Mouse (Mus musculus) thymus, adult 2 months (tissue): ENCODE results near the gene Ube2k. TPM values are rescaled to one million over a fixed set of nuclear protein-coding genes. Genes with fewer than 3 reads are reported as not detected.

Experiments used
- DNase-seq: peaks from one replicate; pipeline ENCODE4 v3.0.0; 2021
- H3K27ac ChIP-seq: fragments of 200-500 bp; 2 replicates; pipeline ENCODE4 v1.5.1; 2012; ENCODE audit warnings: low read length, control low read depth; ENCODE audit not compliant: control insufficient read depth, insufficient read depth
- H3K27me3 ChIP-seq: fragments of 200-500 bp; 2 replicates; pipeline ENCODE4 v1.6.1; 2012; ENCODE audit warnings: mild to moderate bottlenecking, low read length, moderate library complexity, mixed read lengths; ENCODE audit not compliant: control insufficient read depth, insufficient read depth
- H3K36me3 ChIP-seq: fragments of 200-500 bp; 2 replicates; pipeline ENCODE4 v1.6.1; 2012; ENCODE audit warnings: mild to moderate bottlenecking, low read length, moderate library complexity; ENCODE audit not compliant: control insufficient read depth, insufficient read depth
- H3K4me1 ChIP-seq: fragments of 200-500 bp; replicated peaks from 2 replicates; pipeline ENCODE4 v1.6.1; 2012; ENCODE audit warnings: low read length; ENCODE audit not compliant: control insufficient read depth, insufficient read depth
- H3K4me3 ChIP-seq: fragments of 200-500 bp; 2 replicates; pipeline ENCODE4 v1.5.1; 2012; ENCODE audit warnings: mild to moderate bottlenecking, low read length, control low read depth, moderate library complexity; ENCODE audit not compliant: control insufficient read depth, insufficient read depth
- CTCF ChIP-seq: fragments of 200-500 bp; IDR thresholded peaks from 2 replicates; pipeline ENCODE4 v1.5.1; 2012; ENCODE audit warnings: mild to moderate bottlenecking, control low read depth, low read length, moderate library complexity, borderline replicate concordance; ENCODE audit not compliant: control insufficient read depth, poor library complexity, insufficient read depth; ENCODE audit errors: extremely low read depth
- POLR2A ChIP-seq: fragments of 200-500 bp; IDR thresholded peaks from 2 replicates; pipeline ENCODE4 v1.6.1; 2012; ENCODE audit warnings: mild to moderate bottlenecking, low read length, control low read depth, moderate library complexity; ENCODE audit not compliant: control insufficient read depth, poor library complexity, insufficient read depth; ENCODE audit errors: extremely low read depth
- WGBS: fragments of 180-500 bp; shearing (Covaris S2); methylation state at CpG from one replicate; pipeline ENCODE4 v1.1.7; 2018; 5-methylcytosine and 5-hydroxymethylcytosine counted together
- polyA plus RNA-seq: library from polyadenylated mRNA; depleted of rRNA; stranded (reverse); fragments of >200 nt; gene quantifications from 2 replicates; pipeline ENCODE4 v1.2.3, GENCODE M21; 2012; rRNA removed

Ube2k gene
- polyA plus RNA-seq, 1 experiment = 21.7 TPM

GRCm38 (mm10) chr5:65613152-65613924 lies 76.3 kb downstream of the Ube2k start:
- no peak overlapping the region for H3K27ac ChIP-seq
- WGBS = 89% methylated on average over 9 of the region's 9 CpGs

GRCm38 (mm10) chr5:65624340-65624739 lies 87.3 kb downstream of the Ube2k start:
- Histone ChIP-seq H3K4me3 (no peak overlapping the region), H3K27me3 (no peaks in the 10 kb centered on the region), H3K4me1 (no peaks in the 10 kb centered on the region), H3K36me3 (peaks cover 74% of the 10 kb centered on the region), H3K27ac (no peak overlapping the region)
- no peak for DNase-seq
- no peak for TF ChIP-seq POLR2A
- TF ChIP-seq CTCF = no peak

More at GRCm38 (mm10) chr5:65613152-65613924, 76.3 kb downstream of the Ube2k start:
- Histone ChIP-seq H3K27me3 (no peaks in the 10 kb centered on the region), H3K4me1 (no peaks in the 10 kb centered on the region), H3K4me3 (no peak overlapping the region), H3K36me3 (peaks cover 51% of the 10 kb centered on the region)
- TF ChIP-seq CTCF (no peak), POLR2A (no peak)
- no peak for DNase-seq

GRCm38 (mm10) chr5:65638896-65639295 lies 101.9 kb downstream of the Ube2k start:
- WGBS = 98% methylated on average over 1 of the region's 1 CpGs
- no peak for DNase-seq
- H3K4me1 ChIP-seq = no peaks in the 10 kb centered on the region
- no peak overlapping the region for H3K27ac ChIP-seq
- TF ChIP-seq CTCF (no peak), POLR2A (no peak)
- H3K4me3 ChIP-seq = no peak overlapping the region
- H3K27me3 ChIP-seq = no peaks in the 10 kb centered on the region
- peaks cover 78% of the 10 kb centered on the region for H3K36me3 ChIP-seq

Other genes with a start within 250 kb of the Ube2k start
- gene Rfc1, start 201.6 kb upstream of the Ube2k start, polyA plus RNA-seq = 20.0 and 27.9 TPM in 2 replicates
- 1.1 and 1.6 TPM in 2 replicates for gene Klb, start 188.9 kb upstream of the Ube2k start, polyA plus RNA-seq
- 342 and 364 TPM in 2 replicates for gene Rpl9, start 145.8 kb upstream of the Ube2k start, polyA plus RNA-seq
- 14.7 and 17.3 TPM in 2 replicates for gene Lias, start 145.7 kb upstream of the Ube2k start, polyA plus RNA-seq
- gene Ugdh, start 101.3 kb upstream of the Ube2k start, polyA plus RNA-seq = 10.1 and 10.7 TPM in 2 replicates
- gene Gm43552, start 44.4 kb upstream of the Ube2k start, polyA plus RNA-seq = not detected in 2 replicates
- gene Smim14, start within 50 bp of the Ube2k start, polyA plus RNA-seq = 101 and 110 TPM in 2 replicates
- 51.7 and 52.2 TPM in 2 replicates for gene Pds5a, start 161.0 kb downstream of the Ube2k start, polyA plus RNA-seq
- gene N4bp2, start 226.3 kb downstream of the Ube2k start, polyA plus RNA-seq = 22.0 and 32.2 TPM in 2 replicates